Mouse (Mus musculus): ENCODE measurements around the gene Gm10309. TPM values are rescaled to one million over a fixed set of nuclear protein-coding genes. Genes with fewer than 3 reads are reported as not detected.
A peak's percentile ranks its signal among the peaks of the same experiment; 100 is the strongest.

The Gm10309 gene
- total and polyA plus RNA-seq, 2 experiments: not detected

DNA sequence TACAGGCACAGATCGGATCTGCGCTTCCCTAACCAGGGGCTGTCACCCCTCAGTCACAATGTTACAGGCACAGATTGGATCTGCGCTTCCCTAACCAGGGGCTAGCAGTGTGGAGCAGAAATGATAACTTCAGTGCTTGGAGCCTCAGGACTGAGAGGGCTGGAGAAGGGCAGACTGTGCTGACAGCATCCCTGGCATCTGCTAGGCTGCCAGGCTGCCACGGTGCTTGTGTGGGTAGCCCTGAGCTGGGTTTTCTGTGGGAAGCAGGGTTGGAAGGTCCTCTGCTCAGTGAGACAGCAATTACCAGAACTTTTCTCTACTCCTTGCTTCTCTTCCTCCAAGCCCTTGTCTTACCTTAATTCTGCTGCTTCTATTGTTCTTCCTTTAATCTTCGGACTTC is 37.1 kb downstream of the Gm10309 start:
- WGBS: 92% methylated on average over 5 of the region's 5 CpGs
- DNase-seq (ENCODE audit: extremely low read depth, low read depth, low spot score): no peak
- H3K27ac ChIP-seq (replicated peaks; ENCODE audit: insufficient read depth, low read depth, low read length): no peak overlapping the region
- no peaks in the 10 kb centered on the region for H3K36me3 ChIP-seq (ENCODE audit: control insufficient read depth, insufficient read depth, low read length)
- H3K9ac ChIP-seq (ENCODE audit: low read depth, low read length): no peak overlapping the region
- H3K79me2 ChIP-seq (ENCODE audit: control insufficient read depth, insufficient read depth, low read length): no peaks in the 10 kb centered on the region
- no peak for TF ChIP-seq POLR2A (IDR thresholded peaks at IDR 0.05; ENCODE audit: extremely low read depth, insufficient read depth, low read length)
- TF ChIP-seq CTCF (IDR thresholded peaks at IDR 0.05; ENCODE audit: low read depth, low read length): no peak
- no peak overlapping the region for H3K4me3 ChIP-seq (ENCODE audit: insufficient read depth, low read depth, low read length)
- H3K27me3 ChIP-seq (ENCODE audit: control insufficient read depth, insufficient read depth, low read length): no peaks in the 10 kb centered on the region
- H3K4me1 ChIP-seq (ENCODE audit: control insufficient read depth, insufficient read depth, low read length): peaks cover 22% of the 10 kb centered on the region

DNA sequence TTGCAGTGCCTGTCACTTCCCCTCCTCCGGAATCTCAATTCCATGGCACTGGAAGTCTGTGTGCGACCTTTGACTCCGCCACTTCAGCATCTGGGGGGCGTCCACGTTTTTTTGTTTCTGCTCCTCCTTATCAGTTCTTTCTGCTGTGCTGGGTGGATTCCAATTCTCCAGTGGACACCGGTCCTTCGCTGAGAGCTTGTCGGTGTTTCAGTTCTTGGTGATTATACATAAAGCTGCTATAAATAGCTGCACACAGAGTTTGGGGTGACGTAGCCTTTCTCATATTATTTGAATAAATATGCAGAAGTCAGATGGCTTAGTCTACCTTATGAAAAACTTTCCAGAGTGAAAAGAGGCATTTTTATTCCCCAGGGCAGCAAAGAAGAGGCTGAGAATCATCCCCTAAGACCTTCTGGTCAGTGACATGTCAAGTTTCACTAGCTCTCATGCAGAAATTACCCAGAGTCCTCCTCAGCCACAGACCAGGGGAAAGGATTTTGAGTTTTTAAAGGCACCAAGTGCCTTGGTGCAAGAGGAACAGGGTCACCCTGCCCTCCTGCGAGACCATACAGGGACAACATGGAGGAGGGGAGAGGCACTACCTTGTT is 37.6 kb downstream of the Gm10309 start:
- TF ChIP-seq CTCF (IDR thresholded peaks at IDR 0.05; ENCODE audit: low read depth, low read length): no peak
- TF ChIP-seq POLR2A (IDR thresholded peaks at IDR 0.05; ENCODE audit: extremely low read depth, insufficient read depth, low read length): no peak
- DNase-seq (ENCODE audit: extremely low read depth, low read depth, low spot score): no peak
- H3K36me3 ChIP-seq (ENCODE audit: control insufficient read depth, insufficient read depth, low read length): no peaks in the 10 kb centered on the region
- H3K27ac ChIP-seq (replicated peaks; ENCODE audit: insufficient read depth, low read depth, low read length): no peak overlapping the region
- no peaks in the 10 kb centered on the region; the same call in 1 of the 2 replicates for H3K79me2 ChIP-seq (ENCODE audit: control insufficient read depth, insufficient read depth, low read length)
- H3K9ac ChIP-seq (ENCODE audit: low read depth, low read length): no peak overlapping the region
- WGBS: 59% methylated on average over 10 of the region's 10 CpGs
- H3K4me1 ChIP-seq (ENCODE audit: control insufficient read depth, insufficient read depth, low read length): peaks cover 27% of the 10 kb centered on the region
- no peaks in the 10 kb centered on the region for H3K27me3 ChIP-seq (ENCODE audit: control insufficient read depth, insufficient read depth, low read length)
- H3K4me3 ChIP-seq (ENCODE audit: insufficient read depth, low read depth, low read length): no peak overlapping the region

DNA sequence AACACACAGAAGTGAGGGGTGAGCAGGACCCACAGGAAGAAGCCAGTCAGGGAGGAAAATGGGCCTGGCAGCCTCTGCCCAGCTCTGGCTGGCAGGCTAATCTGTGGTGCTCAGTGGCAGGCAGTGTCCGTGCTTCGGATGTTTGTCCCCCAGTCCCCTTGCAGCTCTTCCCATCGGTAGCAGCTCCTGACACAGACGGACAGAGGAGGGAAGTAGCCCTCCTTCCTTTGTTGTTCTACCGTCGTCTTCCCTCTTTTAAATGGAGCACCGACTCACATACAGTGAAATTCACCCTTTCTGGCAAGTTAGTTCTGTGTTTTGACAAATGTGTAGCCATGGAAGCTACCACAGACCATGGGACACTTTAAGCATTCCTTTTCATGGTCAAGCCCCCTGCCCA is 38.2 kb downstream of the Gm10309 start:
- H3K27me3 ChIP-seq (ENCODE audit: control insufficient read depth, insufficient read depth, low read length): no peaks in the 10 kb centered on the region
- no peaks in the 10 kb centered on the region for H3K36me3 ChIP-seq (ENCODE audit: control insufficient read depth, insufficient read depth, low read length)
- H3K9ac ChIP-seq (ENCODE audit: low read depth, low read length): no peak overlapping the region
- 57% methylated on average over 7 of the region's 7 CpGs for WGBS
- no peak overlapping the region for H3K27ac ChIP-seq (replicated peaks; ENCODE audit: insufficient read depth, low read depth, low read length)
- peaks cover 27% of the 10 kb centered on the region for H3K4me1 ChIP-seq (ENCODE audit: control insufficient read depth, insufficient read depth, low read length)
- TF ChIP-seq POLR2A (IDR thresholded peaks at IDR 0.05; ENCODE audit: extremely low read depth, insufficient read depth, low read length): no peak
- no peak for TF ChIP-seq CTCF (IDR thresholded peaks at IDR 0.05; ENCODE audit: low read depth, low read length)
- no peak for DNase-seq (ENCODE audit: extremely low read depth, low read depth, low spot score)
- H3K79me2 ChIP-seq (ENCODE audit: control insufficient read depth, insufficient read depth, low read length): no peaks in the 10 kb centered on the region; the same call in 1 of the 2 replicates
- no peak overlapping the region for H3K4me3 ChIP-seq (ENCODE audit: insufficient read depth, low read depth, low read length)

DNA sequence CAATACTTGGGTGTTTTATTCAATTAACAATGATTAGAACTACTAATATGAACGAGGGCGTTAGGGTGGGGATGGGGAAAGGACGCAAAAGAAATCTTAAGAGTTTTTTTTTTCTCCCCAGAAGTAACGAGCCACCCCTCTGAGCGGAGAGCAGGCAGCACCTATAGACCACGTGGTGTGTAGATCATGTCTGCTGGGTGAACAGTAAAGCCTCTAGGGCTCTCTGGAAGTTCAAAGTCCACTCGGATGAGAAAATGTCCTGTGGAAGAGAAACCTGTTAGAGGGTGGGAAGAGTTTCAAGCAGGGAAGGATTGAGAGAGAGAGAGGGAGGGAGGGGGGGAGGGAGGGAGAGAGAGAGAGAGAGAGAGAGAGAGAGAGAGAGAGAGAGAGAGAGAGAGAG is 38.6 kb downstream of the Gm10309 start:
- Histone ChIP-seq H3K27ac (replicated peaks; ENCODE audit: insufficient read depth, low read depth, low read length) (no peak overlapping the region), H3K4me1 (ENCODE audit: control insufficient read depth, insufficient read depth, low read length) (peaks cover 27% of the 10 kb centered on the region), H3K79me2 (ENCODE audit: control insufficient read depth, insufficient read depth, low read length) (no peaks in the 10 kb centered on the region; the same call in 1 of the 2 replicates), H3K36me3 (ENCODE audit: control insufficient read depth, insufficient read depth, low read length) (no peaks in the 10 kb centered on the region), H3K4me3 (ENCODE audit: insufficient read depth, low read depth, low read length) (no peak overlapping the region), H3K27me3 (ENCODE audit: control insufficient read depth, insufficient read depth, low read length) (no peaks in the 10 kb centered on the region), H3K9ac (ENCODE audit: low read depth, low read length) (no peak overlapping the region)
- WGBS: 88% methylated on average over 7 of the region's 7 CpGs
- TF ChIP-seq CTCF (IDR thresholded peaks at IDR 0.05; ENCODE audit: low read depth, low read length): no peak
- no peak for TF ChIP-seq POLR2A (IDR thresholded peaks at IDR 0.05; ENCODE audit: extremely low read depth, insufficient read depth, low read length)
- no peak for DNase-seq (ENCODE audit: extremely low read depth, low read depth, low spot score)

DNA sequence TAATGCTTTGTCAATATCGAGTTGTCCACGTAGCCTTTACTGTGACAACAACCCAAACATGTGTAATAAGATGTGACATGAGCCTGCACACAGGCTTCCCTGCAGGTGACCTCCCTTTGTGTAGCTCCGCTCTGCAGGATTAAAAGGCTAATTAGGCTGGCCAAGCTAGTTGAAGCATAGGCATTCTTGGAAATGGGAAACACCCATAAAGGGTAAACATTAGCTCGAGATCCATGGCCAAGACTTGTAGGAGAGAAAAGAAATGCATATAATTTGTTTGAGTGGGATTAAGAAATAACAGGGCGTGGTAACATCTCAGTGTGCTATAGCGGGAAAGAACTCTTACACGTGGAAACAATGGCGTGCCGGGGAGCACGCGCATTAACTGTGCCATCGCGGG is 39.2 kb downstream of the Gm10309 start:
- no peak for DNase-seq (ENCODE audit: extremely low read depth, low read depth, low spot score)
- WGBS: 90% methylated on average over 13 of the region's 13 CpGs
- H3K9ac ChIP-seq (ENCODE audit: low read depth, low read length): no peak overlapping the region
- H3K36me3 ChIP-seq (ENCODE audit: control insufficient read depth, insufficient read depth, low read length): no peaks in the 10 kb centered on the region
- no peaks in the 10 kb centered on the region; the same call in 1 of the 2 replicates for H3K79me2 ChIP-seq (ENCODE audit: control insufficient read depth, insufficient read depth, low read length)
- H3K4me1 ChIP-seq (ENCODE audit: control insufficient read depth, insufficient read depth, low read length): peaks cover 27% of the 10 kb centered on the region
- H3K27me3 ChIP-seq (ENCODE audit: control insufficient read depth, insufficient read depth, low read length): no peaks in the 10 kb centered on the region
- no peak overlapping the region for H3K4me3 ChIP-seq (ENCODE audit: insufficient read depth, low read depth, low read length)
- H3K27ac ChIP-seq (replicated peaks; ENCODE audit: insufficient read depth, low read depth, low read length): no peak overlapping the region
- TF ChIP-seq CTCF (IDR thresholded peaks at IDR 0.05; ENCODE audit: low read depth, low read length): no peak
- no peak for TF ChIP-seq POLR2A (IDR thresholded peaks at IDR 0.05; ENCODE audit: extremely low read depth, insufficient read depth, low read length)

DNA sequence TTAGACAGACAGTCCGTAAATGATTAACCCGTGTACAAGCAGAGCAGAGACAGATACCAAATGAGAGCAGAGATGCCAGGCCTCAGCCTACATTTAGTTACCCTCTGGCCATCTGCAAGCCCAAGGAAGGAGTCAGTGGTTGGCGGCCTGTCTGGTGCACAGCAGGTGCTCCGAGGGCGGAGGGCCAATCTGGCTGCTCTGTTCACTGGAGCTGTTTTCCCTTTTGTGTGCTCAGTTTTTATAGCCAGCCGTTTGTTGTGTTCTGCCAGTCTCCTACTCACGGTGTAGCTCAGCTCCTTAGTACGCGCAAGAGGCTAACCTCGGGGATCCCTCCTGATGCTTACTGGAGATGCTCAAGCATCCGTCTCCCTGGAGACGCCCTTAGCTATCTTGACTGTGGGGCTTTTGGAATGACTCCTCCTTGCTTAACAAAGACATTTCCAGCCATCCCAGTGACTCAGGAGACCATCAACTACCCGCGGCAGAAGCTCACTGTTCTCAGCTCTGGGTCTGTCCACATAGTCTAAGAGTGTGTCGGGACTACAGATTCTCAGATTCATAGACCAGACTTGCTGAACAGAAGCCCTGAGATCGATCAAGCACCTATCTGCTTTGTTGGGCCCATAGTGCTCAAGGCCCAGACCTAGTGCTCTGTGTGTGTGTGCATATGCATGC is 40.2 kb downstream of the Gm10309 start:
- DNase-seq (ENCODE audit: extremely low read depth, low read depth, low spot score): peak; percentile 97
- Histone ChIP-seq H3K4me1 (ENCODE audit: control insufficient read depth, insufficient read depth, low read length) (peaks cover 25% of the 10 kb centered on the region), H3K4me3 (ENCODE audit: insufficient read depth, low read depth, low read length) (no peak overlapping the region), H3K27ac (replicated peaks; ENCODE audit: insufficient read depth, low read depth, low read length) (peak overlapping the region; percentile 55), H3K27me3 (ENCODE audit: control insufficient read depth, insufficient read depth, low read length) (no peaks in the 10 kb centered on the region), H3K9ac (ENCODE audit: low read depth, low read length) (no peak overlapping the region), H3K79me2 (ENCODE audit: control insufficient read depth, insufficient read depth, low read length) (no peaks in the 10 kb centered on the region; the same call in 1 of the 2 replicates), H3K36me3 (ENCODE audit: control insufficient read depth, insufficient read depth, low read length) (no peaks in the 10 kb centered on the region)
- TF ChIP-seq CTCF (IDR thresholded peaks at IDR 0.05; ENCODE audit: low read depth, low read length) (no peak), POLR2A (IDR thresholded peaks at IDR 0.05; ENCODE audit: extremely low read depth, insufficient read depth, low read length) (no peak)
- 49% methylated on average over 16 of the region's 16 CpGs for WGBS

Data from liver, adult 2 months (tissue).